Mouse (Mus musculus) myocyte (in vitro differentiated cells): ENCODE data around the gene Trmt112.

Source experiments
- MAX ChIP-seq: IDR thresholded peaks from one replicate; pipeline ENCODE4 v1.6.1; 2011; ENCODE audit warnings: low read depth, mild to moderate bottlenecking, control low read depth
- POLR2A ChIP-seq: IDR thresholded peaks from one replicate; pipeline ENCODE4 v1.6.1; 2011; ENCODE audit warnings: low read depth, mild to moderate bottlenecking, control low read depth, moderate library complexity; ENCODE audit not compliant: insufficient read length

DNA sequence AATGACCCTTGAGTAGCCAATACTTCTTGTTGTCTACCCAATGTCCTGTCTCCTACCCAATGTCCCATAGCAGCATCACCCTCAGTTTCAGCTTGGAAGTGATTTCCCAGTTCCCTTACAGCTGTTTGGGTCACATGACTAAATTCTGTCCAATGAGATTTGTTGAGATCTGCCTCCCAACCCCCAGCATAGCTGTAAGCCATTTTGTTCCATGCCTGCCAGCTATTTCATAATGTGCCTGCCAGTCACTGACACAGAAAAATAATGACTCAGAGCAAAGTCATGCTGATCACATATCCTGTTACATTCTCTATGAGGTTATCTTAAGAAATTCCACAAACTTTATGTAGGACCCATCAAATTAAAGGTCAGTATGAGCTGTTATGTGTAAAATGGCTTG is 32.7 kb upstream of the Trmt112 start:
- no peak for TF ChIP-seq POLR2A
- TF ChIP-seq MAX = no peak
